Mouse (Mus musculus) small intestine, adult 2 months (tissue): Measurements from ENCODE around the gene Nectin2.

Experiments used
- CTCF ChIP-seq: fragments of 200-500 bp; IDR thresholded peaks from 2 replicates; pipeline ENCODE4 v1.5.1; 2012; ENCODE audit warnings: low read depth, mild to moderate bottlenecking, control low read depth, inconsistent platforms, low read length, moderate library complexity, mixed read lengths; ENCODE audit not compliant: insufficient replicate concordance, insufficient read length; ENCODE audit errors: extremely low read depth
- POLR2A ChIP-seq: fragments of 200-500 bp; IDR thresholded peaks from 2 replicates; pipeline ENCODE4 v1.6.1; 2012; ENCODE audit warnings: low read depth, mild to moderate bottlenecking, control low read depth, inconsistent platforms, low read length, moderate library complexity

- TF ChIP-seq POLR2A: no peak
- no peak for TF ChIP-seq CTCF
These were observed 46.0 kb upstream of the Nectin2 start for GRCm38 (mm10) chr7:19796254-19796653.
